Mouse (Mus musculus) midbrain, embryonic 10.5 days (tissue): ENCODE measurements around the gene Bri3. TPM values are rescaled to one million over a fixed set of nuclear protein-coding genes. Genes with fewer than 3 reads are reported as not detected.
"Not testable (repeated sequence)": the region's sequence is repeated elsewhere in the genome, so short reads cannot be mapped to it uniquely, and the experiment has no call there.

Experiments used
- DNase-seq: peaks from one replicate; pipeline ENCODE4 v3.0.0-alpha.2; 2017; ENCODE audit warnings: low spot score
- H3K27ac ChIP-seq: fragments of 300-500 bp; sonication (generic); replicated peaks from 2 replicates; pipeline ENCODE4 v1.5.1; 2016; ENCODE audit warnings: mild to moderate bottlenecking
- H3K27me3 ChIP-seq: fragments of 300-500 bp; sonication (generic); 2 replicates; pipeline ENCODE4 v1.6.1; 2016; ENCODE audit warnings: low read depth, mild to moderate bottlenecking; ENCODE audit not compliant: poor library complexity, severe bottlenecking
- H3K36me3 ChIP-seq: fragments of 300-500 bp; sonication (generic); 2 replicates; pipeline ENCODE4 v1.6.1; 2016; ENCODE audit warnings: mild to moderate bottlenecking, moderate library complexity
- H3K4me1 ChIP-seq: fragments of 300-500 bp; sonication (generic); 2 replicates; pipeline ENCODE4 v1.6.1; 2016
- H3K4me3 ChIP-seq: fragments of 300-500 bp; sonication (generic); 2 replicates; pipeline ENCODE4 v1.5.1; 2016; ENCODE audit warnings: mild to moderate bottlenecking, moderate library complexity
- H3K9me3 ChIP-seq: fragments of 300-500 bp; sonication (generic); replicated peaks from 2 replicates; pipeline ENCODE4 v1.6.1; 2016; ENCODE audit warnings: mild to moderate bottlenecking
- WGBS: fragments of 180-500 bp; shearing (Covaris S2); methylation state at CpG from one replicate; pipeline ENCODE4 v1.1.7; 2016; 5-methylcytosine and 5-hydroxymethylcytosine counted together
- polyA plus RNA-seq: library from polyadenylated mRNA; unstranded; fragments of >200 nt; fragmentation: Nextera tagmentation; extraction: Ambion mirVana; gene quantifications from 2 replicates; pipeline ENCODE4 v1.2.1, GENCODE M21; 2016

The Bri3 gene
- polyA plus RNA-seq, 1 experiment from 2014 or later = 116 TPM

DNA sequence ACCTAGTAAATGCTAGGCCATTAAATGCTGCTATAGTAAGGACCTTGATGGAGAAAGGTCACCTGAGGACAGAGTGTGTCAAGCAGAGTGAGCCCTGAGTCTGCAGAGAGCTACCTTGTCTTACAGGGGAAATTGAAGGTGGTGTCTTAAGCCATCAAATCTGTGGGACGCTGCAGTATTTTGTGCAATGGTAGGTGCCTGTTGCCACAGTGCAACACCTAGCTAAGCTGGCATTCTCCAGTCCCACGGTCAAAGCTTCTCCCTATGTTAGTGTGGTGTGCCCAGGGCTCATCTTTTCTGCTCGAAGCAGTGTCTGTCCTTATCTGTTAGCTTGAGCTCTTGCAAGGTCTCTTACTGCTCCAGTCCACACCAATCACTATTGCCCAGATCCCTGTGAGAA is 78.5 kb downstream of the Bri3 start:
- Histone ChIP-seq H3K27ac (no peak overlapping the region), H3K4me1 (peaks cover 5% of the 10 kb centered on the region; the same call in 1 of the 2 replicates), H3K27me3 (no peaks in the 10 kb centered on the region), H3K9me3 (no peaks in the 10 kb centered on the region), H3K4me3 (no peak overlapping the region), H3K36me3 (no peaks in the 10 kb centered on the region)
- DNase-seq = no peak
- 90% methylated on average over 3 of the region's 3 CpGs for WGBS

DNA sequence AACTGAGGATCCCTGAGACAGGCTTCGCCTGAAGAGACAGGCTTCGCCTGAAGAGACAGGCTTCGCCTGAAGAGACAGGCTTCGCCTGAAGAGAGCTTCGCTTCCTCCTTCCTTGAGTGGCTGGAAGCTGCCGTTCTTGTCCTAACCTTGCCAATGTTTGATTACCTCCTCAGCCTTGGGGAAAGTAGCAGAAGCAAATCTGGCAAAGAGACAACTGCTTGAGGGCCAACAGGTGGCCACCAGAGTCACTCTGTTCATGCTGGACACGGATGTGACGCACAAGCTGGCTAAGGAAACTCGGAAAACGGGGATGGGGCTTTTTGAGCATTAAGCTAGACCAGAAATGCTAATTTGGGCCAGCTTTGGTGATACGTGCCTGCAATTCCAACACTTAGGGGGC is 89.8 kb downstream of the Bri3 start:
- 90% methylated on average over 11 of the region's 11 CpGs for WGBS
- Histone ChIP-seq H3K27me3 (no peaks in the 10 kb centered on the region), H3K9me3 (no peaks in the 10 kb centered on the region), H3K36me3 (no peaks in the 10 kb centered on the region), H3K4me1 (no peaks in the 10 kb centered on the region), H3K27ac (no peak overlapping the region), H3K4me3 (no peak overlapping the region)
- DNase-seq = no peak

DNA sequence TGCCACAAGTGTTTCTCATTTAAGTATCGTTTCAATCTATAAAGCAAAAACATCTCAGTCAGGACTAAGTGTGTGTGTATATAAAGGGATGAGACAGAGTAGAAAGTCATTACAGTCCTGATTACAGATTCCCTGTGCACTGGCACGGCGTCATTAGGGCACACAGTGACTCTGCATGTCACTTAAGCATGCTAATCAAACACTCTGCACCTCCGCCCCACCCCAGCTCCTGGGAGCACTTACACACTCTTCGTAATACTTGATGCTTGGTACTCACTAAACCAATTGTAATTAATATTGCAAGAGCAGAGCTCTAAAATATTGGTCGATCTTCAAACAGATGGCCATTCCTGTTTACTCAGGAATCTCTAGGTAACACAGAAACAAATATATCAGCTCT is 91.1 kb downstream of the Bri3 start:
- not testable (repeated sequence) for H3K9me3 ChIP-seq, H3K4me1 ChIP-seq, H3K27ac ChIP-seq, H3K27me3 ChIP-seq, DNase-seq, H3K4me3 ChIP-seq, H3K36me3 ChIP-seq
- 87% methylated on average over 6 of the region's 6 CpGs for WGBS

DNA sequence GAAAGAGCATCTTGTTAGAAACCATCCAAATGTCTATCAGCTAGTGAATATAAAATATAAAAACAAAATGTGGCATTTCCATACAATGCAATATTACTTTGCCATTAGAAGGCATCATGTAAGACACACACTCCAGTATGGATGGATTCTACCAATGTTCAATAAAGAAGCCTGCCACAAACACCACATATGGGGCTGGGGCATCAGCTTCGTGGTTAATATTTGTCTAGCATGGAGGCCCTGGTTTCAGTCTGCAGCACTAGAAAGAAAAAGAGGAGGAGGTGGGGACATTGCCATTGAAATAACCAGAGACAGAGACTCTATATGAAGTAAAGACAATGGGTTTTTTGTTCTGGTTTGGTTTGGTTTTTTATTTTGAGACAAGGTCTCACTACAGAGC is 94.5 kb downstream of the Bri3 start:
- H3K27ac ChIP-seq = no peak overlapping the region

DNA sequence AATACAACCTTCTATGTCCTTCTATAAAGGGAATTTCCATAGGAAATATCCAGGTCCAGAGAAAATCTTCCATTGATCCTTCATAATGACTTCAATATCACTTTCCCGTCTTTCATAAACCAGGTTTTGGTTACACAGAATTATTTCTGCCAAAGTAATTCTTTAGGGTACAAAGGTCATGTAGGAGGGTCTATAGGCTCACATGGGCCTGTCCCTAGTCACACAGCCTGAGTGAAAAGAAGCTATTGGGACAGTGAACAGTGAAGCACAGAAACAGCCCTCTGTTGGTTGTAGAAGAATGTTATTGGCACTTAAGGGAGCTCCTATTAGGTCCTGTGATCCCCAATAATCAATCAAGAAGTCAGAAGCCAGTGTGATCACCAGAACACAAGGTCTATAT is 96.8 kb downstream of the Bri3 start:
- Histone ChIP-seq H3K4me1 (no peaks in the 10 kb centered on the region), H3K27me3 (no peaks in the 10 kb centered on the region), H3K27ac (no peak overlapping the region), H3K4me3 (no peak overlapping the region), H3K9me3 (no peaks in the 10 kb centered on the region), H3K36me3 (no peaks in the 10 kb centered on the region)
- no peak for DNase-seq
- WGBS = 69% methylated on average over 1 of the region's 1 CpGs

More for the DNA sequence above, 94.5 kb downstream of the Bri3 start:
- 65% methylated on average over 1 of the region's 1 CpGs for WGBS
- no peak for DNase-seq
- Histone ChIP-seq H3K4me3 (no peak overlapping the region), H3K36me3 (no peaks in the 10 kb centered on the region), H3K9me3 (no peaks in the 10 kb centered on the region), H3K4me1 (no peaks in the 10 kb centered on the region), H3K27me3 (no peaks in the 10 kb centered on the region)

DNA sequence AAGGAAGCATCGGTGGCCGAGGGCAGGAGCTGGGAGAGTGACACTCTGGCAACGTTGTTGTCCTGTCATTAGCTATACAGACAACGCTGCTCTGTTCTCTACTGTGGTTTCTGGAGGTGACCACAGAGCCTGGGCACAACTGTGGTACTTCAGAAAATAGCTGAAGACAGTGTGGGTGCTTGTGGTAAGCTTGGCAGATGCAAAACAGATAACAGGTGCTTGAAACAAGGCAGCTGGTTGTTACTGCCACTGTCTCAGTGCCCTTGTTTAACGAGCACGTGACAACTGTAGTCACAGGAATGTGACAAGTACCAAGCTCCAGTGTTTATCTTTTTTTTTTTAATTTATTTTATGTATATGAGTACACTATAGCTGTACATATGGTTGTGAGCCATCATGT is 100.4 kb downstream of the Bri3 start:
- Histone ChIP-seq H3K4me1 (no peaks in the 10 kb centered on the region), H3K9me3 (no peaks in the 10 kb centered on the region), H3K36me3 (no peaks in the 10 kb centered on the region), H3K27ac (no peak overlapping the region), H3K4me3 (no peak overlapping the region), H3K27me3 (no peaks in the 10 kb centered on the region)
- no peak for DNase-seq
- 93% methylated on average over 6 of the region's 6 CpGs for WGBS

DNA sequence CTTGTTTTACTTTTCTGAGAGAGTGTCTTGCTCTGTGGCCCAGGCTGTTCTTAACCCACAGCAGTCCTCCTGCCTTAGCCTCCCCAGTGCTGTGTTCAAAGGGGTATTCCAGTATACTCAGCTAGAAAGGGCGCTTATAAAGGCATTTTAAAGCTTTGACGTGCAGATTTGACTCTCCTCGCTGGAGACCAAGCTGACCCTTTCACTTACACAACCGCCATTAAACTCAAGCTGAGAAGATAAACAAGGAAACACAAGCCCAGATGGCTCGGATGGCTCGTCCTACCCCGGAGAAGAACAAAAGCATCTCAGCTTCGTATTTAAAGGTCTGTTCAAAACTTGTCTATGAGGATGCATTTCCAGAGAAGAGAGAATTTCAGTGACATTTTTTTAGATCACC is 106.9 kb downstream of the Bri3 start:
- DNase-seq = no peak
- peaks cover 9% of the 10 kb centered on the region for H3K27me3 ChIP-seq

DNA sequence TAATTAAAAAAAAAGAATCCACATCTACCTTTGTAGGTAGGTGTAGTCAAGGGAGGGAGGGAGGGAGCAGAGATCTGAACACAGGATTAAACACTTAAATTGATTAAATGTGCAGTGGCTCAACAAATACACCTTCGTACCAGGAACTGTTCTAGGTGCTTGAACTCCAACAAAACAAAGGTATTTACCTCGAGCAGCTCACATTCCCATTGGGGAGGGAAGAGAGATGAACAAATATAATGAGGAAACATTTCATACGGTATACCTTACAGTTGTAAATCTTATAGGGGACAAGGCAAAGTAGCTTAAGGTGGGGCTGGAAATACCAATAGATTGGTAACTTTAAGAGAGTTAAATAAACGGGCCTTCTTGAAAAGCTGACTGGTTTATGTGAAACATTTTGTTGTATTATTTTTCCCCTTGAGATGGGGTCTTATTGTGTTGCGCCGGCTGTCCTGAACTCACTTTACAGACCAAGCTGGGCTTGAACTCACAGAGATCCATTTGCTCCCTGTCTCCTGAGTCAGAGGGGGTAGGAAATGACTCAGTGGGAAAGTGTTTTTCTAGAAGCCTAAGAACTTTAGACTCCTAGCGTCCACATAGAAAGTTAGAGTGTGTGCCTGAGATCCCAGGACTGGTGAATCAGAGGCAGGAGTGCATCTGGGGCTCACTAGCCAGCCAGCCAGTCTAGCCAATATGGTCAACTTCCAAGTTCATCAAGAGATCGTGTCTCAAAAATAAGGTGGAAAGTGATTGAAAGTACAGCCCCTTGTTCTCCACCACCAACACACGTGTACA is 108.2 kb downstream of the Bri3 start:
- WGBS = 89% methylated on average over 9 of the region's 9 CpGs
- Histone ChIP-seq H3K4me3 (no peak overlapping the region), H3K27ac (no peak overlapping the region)

More for the DNA sequence above, 106.9 kb downstream of the Bri3 start:
- Histone ChIP-seq H3K27ac (no peak overlapping the region), H3K9me3 (no peaks in the 10 kb centered on the region), H3K36me3 (no peaks in the 10 kb centered on the region), H3K4me3 (no peak overlapping the region), H3K4me1 (peaks cover 4% of the 10 kb centered on the region; the same call in 1 of the 2 replicates)
- 12% methylated on average over 8 of the region's 8 CpGs for WGBS

DNA sequence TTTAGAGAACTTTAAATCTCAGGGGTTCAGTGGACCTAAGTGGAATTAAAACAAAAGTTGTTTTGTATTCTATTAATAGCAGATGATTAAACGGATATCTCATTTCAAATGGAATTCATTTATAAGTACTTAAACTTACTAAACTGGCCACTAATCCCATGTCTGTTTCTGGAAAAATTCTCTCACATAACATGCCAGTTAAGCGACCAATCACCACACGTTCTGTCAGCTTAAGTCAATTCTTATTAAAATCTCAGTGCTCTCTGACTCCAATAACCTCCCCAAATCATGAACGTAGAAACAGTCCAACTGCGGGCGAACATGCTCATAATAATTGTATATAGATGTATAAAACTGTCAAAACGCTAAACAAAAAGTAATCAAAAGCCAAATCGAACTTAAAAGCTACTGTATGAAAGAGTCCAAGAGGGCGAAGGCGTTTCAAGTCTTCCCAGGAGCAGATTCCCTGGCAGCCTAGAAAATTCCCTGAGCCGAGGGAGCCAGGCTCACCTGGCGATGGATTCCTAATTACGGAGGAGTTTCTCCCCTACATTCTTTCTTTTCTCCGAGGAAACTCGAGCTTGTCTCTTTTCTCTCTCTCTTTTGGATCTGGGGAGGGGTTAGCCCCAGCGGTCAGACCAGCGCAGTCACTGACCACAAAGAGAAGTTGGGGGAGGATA is 112.7 kb downstream of the Bri3 start:
- peak overlapping the region; percentile 79; the same call in 1 of the 2 replicates for H3K27ac ChIP-seq
- H3K4me3 ChIP-seq = peak overlapping the region; percentile 72
- DNase-seq = no peak
- H3K36me3 ChIP-seq = no peaks in the 10 kb centered on the region
- H3K27me3 ChIP-seq = peaks cover 42% of the 10 kb centered on the region
- H3K9me3 ChIP-seq = no peaks in the 10 kb centered on the region
- peaks cover 19% of the 10 kb centered on the region for H3K4me1 ChIP-seq
- WGBS = 12% methylated on average over 17 of the region's 17 CpGs

More for the DNA sequence above, 108.2 kb downstream of the Bri3 start:
- Histone ChIP-seq H3K4me1 (peaks cover 10% of the 10 kb centered on the region), H3K9me3 (no peaks in the 10 kb centered on the region), H3K27me3 (peaks cover 22% of the 10 kb centered on the region), H3K36me3 (no peaks in the 10 kb centered on the region)
- DNase-seq = no peak

DNA sequence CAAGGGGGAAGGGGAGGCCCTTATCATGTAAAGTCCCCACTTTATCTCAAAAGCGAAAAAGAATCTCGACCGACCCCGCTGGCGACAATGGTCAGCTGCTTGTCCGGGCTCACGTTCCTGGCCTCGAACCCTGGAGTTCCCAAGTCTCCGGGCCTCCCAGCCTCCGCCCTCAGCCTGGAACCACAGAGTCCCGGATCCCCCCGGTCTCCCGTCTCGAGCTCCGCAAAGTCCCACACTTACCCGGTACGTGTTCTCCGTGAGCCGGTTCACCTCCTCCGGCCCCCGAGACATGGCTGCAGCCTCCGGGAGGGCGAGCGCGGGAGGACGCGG is 113.3 kb downstream of the Bri3 start:
- peak overlapping the region; percentile 79 for H3K27ac ChIP-seq
- under 1% methylated on average over 27 of the region's 27 CpGs for WGBS
- no peak for DNase-seq
- H3K27me3 ChIP-seq = peaks cover 42% of the 10 kb centered on the region
- peaks cover 19% of the 10 kb centered on the region for H3K4me1 ChIP-seq
- H3K36me3 ChIP-seq = no peaks in the 10 kb centered on the region
- H3K9me3 ChIP-seq = no peaks in the 10 kb centered on the region
- peak overlapping the region; percentile 72 for H3K4me3 ChIP-seq

DNA sequence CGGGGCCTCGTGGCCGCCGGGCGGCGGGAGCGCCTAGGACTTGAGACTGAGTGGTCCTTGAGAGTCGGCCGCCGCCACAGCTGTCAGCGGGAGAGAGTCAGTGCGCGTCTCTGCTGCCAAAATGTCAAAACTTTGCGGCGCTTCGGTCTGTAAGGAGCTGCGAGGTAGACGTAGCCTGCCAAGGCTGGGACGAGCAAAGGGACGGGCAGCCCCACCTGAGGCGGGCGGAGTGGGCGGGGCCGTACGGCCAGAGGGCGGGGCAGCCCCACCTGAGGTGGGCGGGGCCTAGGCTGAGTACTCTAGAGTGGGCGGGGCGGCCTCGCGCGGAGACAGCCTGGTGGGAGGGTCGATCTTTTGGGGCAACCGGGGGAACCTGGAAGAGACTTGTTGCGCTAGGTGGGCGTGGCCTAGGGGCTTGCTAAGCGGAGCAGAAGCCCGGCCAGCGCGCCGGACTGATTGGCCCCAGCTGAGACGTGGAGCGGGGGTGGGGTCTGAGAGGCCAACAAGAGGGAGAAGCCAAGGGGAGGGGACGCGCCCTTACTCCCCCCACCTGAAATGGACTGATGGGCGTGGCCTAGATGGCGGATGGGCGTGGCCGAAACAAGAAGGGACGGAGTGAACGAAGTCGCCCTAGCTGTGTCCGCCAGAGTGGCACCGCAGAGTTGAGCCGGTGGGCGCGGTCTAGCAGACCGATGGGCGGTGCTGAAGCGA is 113.8 kb downstream of the Bri3 start, which contains the start of gene Baiap2l1:
Baiap2l1 (minus strand) TSS at position 232 of the 711 bp plus-strand sequence.
- no peaks in the 10 kb centered on the region for H3K36me3 ChIP-seq
- peak; percentile 91 for DNase-seq
- H3K4me3 ChIP-seq = peak within 1 kb of the TSS; percentile 72
- H3K27me3 ChIP-seq = peaks cover 42% of the 10 kb centered on the region
- H3K9me3 ChIP-seq = no peaks in the 10 kb centered on the region
- WGBS = under 1% methylated on average over 60 of the region's 60 CpGs
- H3K27ac ChIP-seq = peak within 1 kb of the TSS; percentile 79
- H3K4me1 ChIP-seq = peaks cover 19% of the 10 kb centered on the region

DNA sequence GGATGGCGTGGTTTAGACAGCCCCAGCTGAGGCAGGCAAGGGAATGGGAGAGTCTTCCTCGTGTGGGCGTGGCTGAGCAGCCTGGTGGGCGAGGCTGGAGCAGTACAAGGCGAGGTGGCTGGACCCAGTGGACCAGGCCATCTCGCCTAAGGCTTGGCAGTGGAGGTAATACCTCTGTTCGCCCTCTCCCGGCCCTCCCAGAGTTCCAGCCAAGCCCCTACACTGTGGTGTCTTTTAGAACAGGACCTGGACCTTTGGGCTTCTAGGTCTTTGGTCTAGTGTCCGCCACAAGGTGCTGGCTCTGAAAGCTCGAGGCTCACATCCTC is 114.3 kb downstream of the Bri3 start:
- no peak for DNase-seq
- peaks cover 19% of the 10 kb centered on the region for H3K4me1 ChIP-seq
- H3K27me3 ChIP-seq = peaks cover 42% of the 10 kb centered on the region
- 7% methylated on average over 10 of the region's 10 CpGs for WGBS
- H3K4me3 ChIP-seq = peak overlapping the region; percentile 72
- H3K36me3 ChIP-seq = no peaks in the 10 kb centered on the region
- H3K9me3 ChIP-seq = no peaks in the 10 kb centered on the region
- 0 out of 2 replicates have a peak overlapping the region, but pooled peaks have one; percentile 2 for H3K27ac ChIP-seq

DNA sequence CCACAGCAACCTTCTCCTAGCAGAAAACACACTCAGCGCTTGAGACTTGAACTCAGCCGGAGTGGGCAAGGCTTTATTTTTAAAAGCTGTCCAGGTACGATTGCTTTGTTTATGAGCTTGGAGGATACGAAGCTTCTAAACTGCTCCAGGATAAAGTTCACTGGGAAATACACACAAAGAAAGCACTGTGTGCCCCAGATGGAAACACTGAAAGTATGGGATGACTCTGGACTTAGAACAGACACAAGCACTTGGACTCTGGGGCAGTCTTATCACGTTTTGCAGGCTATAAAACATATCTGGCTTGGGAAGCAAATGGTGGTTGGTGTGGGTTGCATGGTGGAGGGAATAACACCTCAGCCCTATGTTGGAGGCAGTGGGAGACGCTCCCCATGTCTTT is 115.6 kb downstream of the Bri3 start:
- DNase-seq = no peak
- no peaks in the 10 kb centered on the region for H3K9me3 ChIP-seq
- H3K27ac ChIP-seq = no peak overlapping the region
- H3K36me3 ChIP-seq = no peaks in the 10 kb centered on the region
- no peak overlapping the region for H3K4me3 ChIP-seq
- H3K4me1 ChIP-seq = peaks cover 19% of the 10 kb centered on the region
- peaks cover 42% of the 10 kb centered on the region for H3K27me3 ChIP-seq
- 84% methylated on average over 6 of the region's 6 CpGs for WGBS
